Mouse (Mus musculus) hindbrain, embryonic 11.5 days (tissue): ENCODE results near the gene Hoxb7. TPM values are rescaled to one million over a fixed set of nuclear protein-coding genes. Genes with fewer than 3 reads are reported as not detected.

Source experiments
- ATAC-seq: fragments of 200-750 bp; cut with Nextera tagmentation; 2 replicates; pipeline ENCODE4 v1.8.0; 2017; ENCODE audit warnings: mild to moderate bottlenecking, moderate TSS enrichment, moderate library complexity; ENCODE audit not compliant: low FRiP score
- DNase-seq: peaks from one replicate; pipeline ENCODE4 v3.0.0-alpha.2; 2015; ENCODE audit warnings: low spot score
- H3K27ac ChIP-seq: fragments of 300-500 bp; sonication (generic); 2 replicates; pipeline ENCODE4 v1.5.1; 2014; ENCODE audit warnings: mild to moderate bottlenecking, low read depth, low read length
- H3K27me3 ChIP-seq: fragments of 300-500 bp; sonication (generic); 2 replicates; pipeline ENCODE4 v1.6.1; 2014; ENCODE audit warnings: mild to moderate bottlenecking, low read length, moderate library complexity, mixed read lengths; ENCODE audit not compliant: control insufficient read depth, insufficient read depth
- H3K36me3 ChIP-seq: fragments of 300-500 bp; sonication (generic); 2 replicates; pipeline ENCODE4 v1.6.1; 2014; ENCODE audit warnings: mild to moderate bottlenecking, low read length, moderate library complexity, mixed read lengths; ENCODE audit not compliant: control insufficient read depth, insufficient read depth
- H3K4me1 ChIP-seq: fragments of 300-500 bp; sonication (generic); replicated peaks from 2 replicates; pipeline ENCODE4 v1.6.1; 2014; ENCODE audit warnings: low read length, mixed read lengths; ENCODE audit not compliant: control insufficient read depth, insufficient read depth
- H3K4me2 ChIP-seq: fragments of 300-500 bp; sonication (generic); replicated peaks from 2 replicates; pipeline ENCODE4 v1.6.1; 2014; ENCODE audit warnings: mild to moderate bottlenecking, low read depth, low read length
- H3K4me3 ChIP-seq: fragments of 300-500 bp; sonication (generic); 2 replicates; pipeline ENCODE4 v1.5.1; 2014; ENCODE audit warnings: low read depth, low read length
- H3K9ac ChIP-seq: fragments of 300-500 bp; sonication (generic); 2 replicates; pipeline ENCODE4 v1.6.1; 2014; ENCODE audit warnings: low read depth, low read length
- H3K9me3 ChIP-seq: fragments of 300-500 bp; sonication (generic); 2 replicates; pipeline ENCODE4 v1.6.1; 2016; ENCODE audit warnings: low read length; ENCODE audit not compliant: control insufficient read depth
- WGBS: fragments of 180-500 bp; shearing (Covaris S2); extraction: QIAGEN DNeasy Blood & Tissue Kit; methylation state at CpG from one replicate; pipeline ENCODE4 v1.1.7; 2014; 5-methylcytosine and 5-hydroxymethylcytosine counted together
- polyA plus RNA-seq: library from polyadenylated mRNA; unstranded; fragments of >200 nt; fragmentation: Nextera tagmentation; extraction: Ambion mirVana; gene quantifications from 2 replicates; pipeline ENCODE4 v1.2.1, GENCODE M21; 2014

Hoxb7 gene
- polyA plus RNA-seq, 1 experiment from 2014 or later = 4.0 TPM

DNA sequence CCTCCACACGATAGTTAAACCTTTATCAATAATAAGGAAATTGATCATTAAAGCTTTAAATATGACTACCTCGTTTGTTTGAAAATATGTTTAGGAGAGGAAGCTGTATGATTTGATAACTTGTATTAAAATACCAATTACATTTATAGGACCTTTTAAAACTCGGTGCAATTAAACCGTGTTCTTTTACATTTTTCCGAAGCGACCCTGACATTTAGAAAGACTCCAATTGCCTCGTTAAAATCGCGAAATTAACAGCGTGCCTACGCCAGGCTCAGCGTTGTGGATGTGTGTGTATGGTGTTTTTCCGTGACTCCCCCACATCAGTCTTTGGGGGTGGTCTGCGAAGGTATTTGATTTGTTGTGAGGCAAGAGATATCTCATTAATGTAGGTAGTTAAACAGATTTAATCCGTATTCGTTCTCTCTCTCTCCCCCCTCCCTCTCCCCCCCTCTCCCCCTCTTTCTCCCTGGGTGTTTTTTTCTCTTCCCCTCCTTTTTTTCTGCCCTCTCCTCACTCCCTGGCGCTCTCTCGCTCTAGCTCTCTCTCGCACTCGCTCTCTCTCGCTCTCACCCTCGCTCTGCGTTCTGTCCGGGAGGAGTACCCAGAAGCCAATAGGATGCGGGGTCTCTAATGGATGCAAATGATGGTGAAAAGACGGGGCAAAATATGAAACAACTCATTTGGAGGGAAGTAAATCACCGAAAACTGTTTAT, 4.4 kb upstream of the Hoxb7 start, which contains the start of gene Hoxb8:
Gene Hoxb8 (plus strand): TSS at position 51 of the 716 bp plus-strand sequence.
- 2% methylated on average over 27 of the region's 27 CpGs for WGBS
- Histone ChIP-seq H3K27ac (peak within 1 kb of the TSS; percentile 76; the same call in 1 of the 2 replicates), H3K9ac (no peak within 1 kb of the TSS; the same call in 1 of the 2 replicates), H3K4me3 (peak within 1 kb of the TSS; percentile 37), H3K36me3 (no peaks in the 10 kb centered on the region), H3K4me2 (no peak within 1 kb of the TSS), H3K27me3 (peaks cover 88% of the 10 kb centered on the region), H3K9me3 (no peaks in the 10 kb centered on the region), H3K4me1 (no peaks in the 10 kb centered on the region; the same call in 1 of the 2 replicates)
- ATAC-seq (no peak), DNase-seq (no peak)

- DNase-seq (no peak), ATAC-seq (peak; percentile 20; the same call in 1 of the 2 replicates)
- H3K4me2 ChIP-seq = peak overlapping the region; percentile 18; the same call in 1 of the 2 replicates
- under 1% methylated on average over 49 of the region's 49 CpGs for WGBS
- peak overlapping the region; percentile 37 for H3K4me3 ChIP-seq
- H3K9me3 ChIP-seq = no peaks in the 10 kb centered on the region
- no peaks in the 10 kb centered on the region; the same call in none of the 2 replicates for H3K4me1 ChIP-seq
- H3K27me3 ChIP-seq = peaks cover 88% of the 10 kb centered on the region
- H3K27ac ChIP-seq = peak overlapping the region; percentile 76
- peak overlapping the region; percentile 39 for H3K9ac ChIP-seq
- no peaks in the 10 kb centered on the region for H3K36me3 ChIP-seq
Observed at GRCm38 (mm10) chr11:96282795-96283430, 3.5 kb upstream of the Hoxb7 start.

DNA sequence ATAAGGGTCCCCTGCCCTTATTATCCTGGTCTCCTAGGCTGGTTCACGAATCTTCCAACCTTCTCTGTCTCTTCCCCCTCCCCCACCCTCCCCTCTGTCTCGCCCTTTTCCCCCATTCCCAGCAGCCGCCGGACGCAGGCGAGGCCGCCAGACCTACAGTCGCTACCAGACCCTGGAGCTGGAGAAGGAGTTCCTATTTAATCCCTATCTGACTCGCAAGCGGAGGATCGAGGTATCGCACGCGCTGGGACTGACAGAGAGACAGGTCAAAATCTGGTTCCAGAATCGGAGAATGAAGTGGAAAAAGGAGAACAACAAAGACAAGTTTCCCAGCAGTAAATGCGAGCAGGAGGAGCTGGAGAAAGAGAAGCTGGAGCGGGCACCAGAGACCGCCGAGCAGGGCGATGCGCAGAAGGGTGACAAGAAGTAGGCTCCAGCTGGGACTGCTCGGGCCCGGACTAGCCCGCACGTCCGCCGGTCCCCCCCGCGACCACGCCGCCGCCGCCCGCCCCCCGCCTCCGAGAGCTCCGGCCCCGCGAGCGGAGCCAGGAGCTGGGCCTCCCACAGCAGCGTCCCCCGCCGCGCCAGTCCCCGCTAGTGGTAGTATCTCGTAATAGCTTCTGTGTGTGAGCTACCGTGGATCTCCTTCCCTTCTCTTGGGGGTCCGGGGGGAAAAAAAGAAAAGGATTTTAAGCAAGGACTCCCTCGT, 2.2 kb upstream of the Hoxb7 start:
- Histone ChIP-seq H3K4me3 (peak overlapping the region; percentile 37), H3K27ac (peak overlapping the region; percentile 76), H3K4me1 (no peaks in the 10 kb centered on the region; the same call in none of the 2 replicates), H3K9me3 (no peaks in the 10 kb centered on the region), H3K4me2 (peak overlapping the region; percentile 39), H3K9ac (peak overlapping the region; percentile 65), H3K27me3 (peaks cover 88% of the 10 kb centered on the region), H3K36me3 (no peaks in the 10 kb centered on the region)
- under 1% methylated on average over 35 of the region's 49 CpGs for WGBS
- DNase-seq (no peak), ATAC-seq (no peak)

DNA sequence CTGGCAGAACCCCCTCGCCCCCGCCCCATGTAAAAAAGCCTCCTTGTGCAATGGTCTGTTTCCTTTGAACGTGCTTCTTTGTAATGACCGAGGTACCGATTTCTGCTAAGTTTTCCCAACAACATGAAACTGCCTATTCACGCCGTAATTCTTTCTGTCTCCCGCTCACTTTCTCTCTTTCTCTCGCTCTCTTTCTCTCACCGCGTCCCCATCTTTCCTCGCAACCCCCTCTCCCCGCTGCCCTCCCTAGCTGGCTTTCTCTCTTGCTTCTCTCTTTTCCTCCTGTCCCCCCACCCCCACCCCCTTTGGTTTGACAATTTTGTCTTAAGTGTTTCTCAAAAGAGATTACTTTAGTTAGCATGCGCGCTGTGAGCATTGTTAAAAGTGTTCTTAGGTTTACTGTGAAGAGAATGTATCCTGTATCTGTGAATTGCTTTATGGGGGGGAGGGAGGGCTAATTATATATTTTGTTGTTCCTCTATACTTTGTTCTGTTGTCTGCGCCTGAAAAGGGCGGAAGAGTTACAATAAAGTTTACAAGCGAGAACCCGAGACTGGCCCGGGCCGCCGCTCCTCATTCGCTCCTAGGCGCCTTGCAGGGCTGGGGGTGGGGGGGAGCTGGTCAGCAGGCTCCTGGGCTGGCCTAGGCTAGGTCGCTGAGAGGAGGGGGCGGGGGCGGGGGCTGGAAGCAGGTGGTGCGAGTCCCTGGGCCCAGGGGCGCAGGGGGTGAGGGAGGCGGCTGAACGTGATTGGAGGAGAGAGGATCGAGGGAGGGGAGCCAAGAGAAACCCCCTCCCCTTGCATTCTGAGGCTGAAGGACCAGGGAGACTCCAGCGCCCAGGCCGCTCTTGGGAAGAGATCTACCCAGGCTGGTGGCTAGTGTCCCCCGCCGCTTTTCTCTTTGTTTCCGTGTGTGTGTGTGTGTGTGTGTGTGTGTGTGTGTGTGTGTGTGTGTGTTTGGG, 1.4 kb upstream of the Hoxb7 start:
- Histone ChIP-seq H3K9me3 (no peaks in the 10 kb centered on the region), H3K4me2 (peak overlapping the region; percentile 39), H3K27me3 (peaks cover 87% of the 10 kb centered on the region), H3K4me3 (peak overlapping the region; percentile 37), H3K4me1 (no peaks in the 10 kb centered on the region; the same call in none of the 2 replicates), H3K36me3 (no peaks in the 10 kb centered on the region), H3K27ac (peak overlapping the region; percentile 76; the same call in 1 of the 2 replicates), H3K9ac (peak overlapping the region; percentile 65)
- DNase-seq (no peak), ATAC-seq (peak; percentile 71)
- 1% methylated on average over 27 of the region's 37 CpGs for WGBS

DNA sequence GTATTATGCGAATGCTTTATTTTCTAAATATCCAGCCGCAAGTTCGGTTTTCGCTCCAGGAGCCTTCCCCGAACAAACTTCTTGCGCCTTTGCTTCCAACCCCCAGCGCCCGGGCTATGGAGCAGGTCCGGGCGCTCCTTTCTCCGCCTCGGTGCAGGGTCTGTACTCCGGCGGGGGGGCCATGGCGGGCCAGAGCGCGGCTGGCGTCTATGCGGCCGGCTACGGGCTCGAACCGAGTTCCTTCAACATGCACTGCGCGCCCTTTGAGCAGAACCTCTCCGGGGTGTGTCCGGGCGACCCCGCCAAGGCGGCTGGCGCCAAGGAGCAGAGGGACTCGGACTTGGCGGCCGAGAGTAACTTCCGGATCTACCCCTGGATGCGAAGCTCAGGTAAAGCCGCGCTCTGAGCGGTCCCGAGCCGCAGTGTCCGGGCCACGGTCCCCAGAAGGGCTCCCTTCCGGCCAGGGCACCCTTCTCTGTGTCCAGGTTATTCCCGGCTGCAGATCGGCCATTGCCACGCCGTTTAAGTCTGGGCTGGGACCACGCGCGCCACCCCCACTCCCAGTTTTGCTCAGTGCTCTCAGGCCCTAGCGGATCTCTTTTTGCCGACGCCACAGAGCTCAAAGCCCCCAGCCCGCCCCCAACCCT, 439 bp downstream of the Hoxb7 start:
- DNase-seq = no peak
- peak overlapping the region; percentile 36 for H3K4me2 ChIP-seq
- H3K4me3 ChIP-seq = peak overlapping the region; percentile 31
- no peaks in the 10 kb centered on the region for H3K36me3 ChIP-seq
- H3K9me3 ChIP-seq = no peaks in the 10 kb centered on the region
- peak overlapping the region; percentile 61 for H3K27ac ChIP-seq
- WGBS = 1% methylated on average over 55 of the region's 55 CpGs
- H3K4me1 ChIP-seq = no peaks in the 10 kb centered on the region; the same call in none of the 2 replicates
- H3K9ac ChIP-seq = peak overlapping the region; percentile 52; the same call in 1 of the 2 replicates
- ATAC-seq = no peak
- peaks cover 88% of the 10 kb centered on the region for H3K27me3 ChIP-seq

- H3K36me3 ChIP-seq = no peaks in the 10 kb centered on the region
- under 1% methylated on average over 9 of the region's 9 CpGs for WGBS
- no peak overlapping the region for H3K4me2 ChIP-seq
- DNase-seq (no peak), ATAC-seq (no peak)
- no peak overlapping the region; the same call in 1 of the 2 replicates for H3K27ac ChIP-seq
- no peaks in the 10 kb centered on the region for H3K9me3 ChIP-seq
- H3K4me1 ChIP-seq = no peaks in the 10 kb centered on the region; the same call in none of the 2 replicates
- peak overlapping the region; percentile 52; the same call in 1 of the 2 replicates for H3K9ac ChIP-seq
- H3K27me3 ChIP-seq = peaks cover 91% of the 10 kb centered on the region
- peak overlapping the region; percentile 31 for H3K4me3 ChIP-seq
Observed at GRCm38 (mm10) chr11:96287411-96287810, 988 bp downstream of the Hoxb7 start.

GRCm38 (mm10) chr11:96288455-96289221, 2.2 kb downstream of the Hoxb7 start:
- no peak overlapping the region for H3K4me3 ChIP-seq
- no peak overlapping the region for H3K4me2 ChIP-seq
- no peak for DNase-seq

More at GRCm38 (mm10) chr11:96288455-96289221, 2.2 kb downstream of the Hoxb7 start:
- Histone ChIP-seq H3K36me3 (no peaks in the 10 kb centered on the region), H3K9me3 (no peaks in the 10 kb centered on the region), H3K27me3 (peaks cover 94% of the 10 kb centered on the region), H3K27ac (no peak overlapping the region), H3K9ac (no peak overlapping the region), H3K4me1 (no peaks in the 10 kb centered on the region; the same call in none of the 2 replicates)
- 11% methylated on average over 1 of the region's 1 CpGs for WGBS
- ATAC-seq = no peak
